Mouse (Mus musculus): ENCODE results near the gene Thsd7a. TPM values are rescaled to one million over a fixed set of nuclear protein-coding genes. Genes with fewer than 3 reads are reported as not detected.

Gene Thsd7a
- polyA plus RNA-seq, 1 experiment, result not detected

DNA sequence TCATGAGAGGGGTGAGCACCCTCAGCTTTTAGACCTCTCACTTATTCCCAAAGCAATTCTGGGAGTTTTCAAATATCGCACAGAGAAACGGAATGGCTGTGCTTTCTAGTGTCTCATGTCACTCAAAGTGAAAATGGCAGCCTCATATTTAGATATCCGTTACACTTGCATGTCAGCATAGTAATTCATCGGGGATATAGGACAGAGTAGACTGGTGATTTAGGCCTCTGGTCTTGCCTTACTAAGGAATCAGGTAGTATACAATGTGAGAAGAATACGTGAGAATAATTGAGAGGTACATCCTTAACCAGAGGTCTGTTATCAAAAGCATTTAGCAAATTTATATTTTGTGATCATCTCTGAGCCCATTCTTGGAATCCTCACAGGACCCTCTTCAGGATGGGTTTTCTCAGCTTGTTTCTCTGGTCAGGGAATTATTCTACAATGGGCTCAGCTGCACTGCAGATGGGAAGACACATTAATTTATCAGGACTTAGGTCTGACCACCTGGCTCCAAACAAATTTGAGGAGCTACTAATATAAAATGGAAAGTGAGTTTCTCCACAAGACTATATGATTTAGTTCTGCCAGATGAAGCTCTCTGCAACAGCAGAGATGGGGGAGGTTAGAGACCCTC is 267.6 kb downstream of the Thsd7a start:
- TF ChIP-seq GATA1 (IDR thresholded peaks at IDR 0.05; ENCODE audit: low read length), result no peak

DNA sequence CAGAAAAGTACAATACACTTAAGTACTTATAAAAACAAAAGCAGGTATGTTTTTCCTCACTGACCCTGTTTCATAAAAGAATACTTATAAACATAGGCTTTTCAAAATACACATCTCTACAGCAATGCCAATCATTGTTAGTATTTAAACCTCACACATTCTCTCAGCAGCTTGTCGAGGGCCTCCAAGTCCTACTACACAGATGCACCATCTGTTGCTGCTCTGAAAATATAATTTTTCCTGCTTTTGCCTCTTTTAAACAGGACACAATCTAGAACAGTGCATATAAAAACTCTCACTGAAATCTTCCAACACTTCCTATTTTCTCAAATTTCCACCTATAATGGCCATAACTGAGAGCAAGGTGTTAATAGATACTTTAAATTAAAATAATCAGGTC is 270.9 kb downstream of the Thsd7a start:
- no peak for TF ChIP-seq GATA1 (IDR thresholded peaks at IDR 0.05; ENCODE audit: low read length)

DNA sequence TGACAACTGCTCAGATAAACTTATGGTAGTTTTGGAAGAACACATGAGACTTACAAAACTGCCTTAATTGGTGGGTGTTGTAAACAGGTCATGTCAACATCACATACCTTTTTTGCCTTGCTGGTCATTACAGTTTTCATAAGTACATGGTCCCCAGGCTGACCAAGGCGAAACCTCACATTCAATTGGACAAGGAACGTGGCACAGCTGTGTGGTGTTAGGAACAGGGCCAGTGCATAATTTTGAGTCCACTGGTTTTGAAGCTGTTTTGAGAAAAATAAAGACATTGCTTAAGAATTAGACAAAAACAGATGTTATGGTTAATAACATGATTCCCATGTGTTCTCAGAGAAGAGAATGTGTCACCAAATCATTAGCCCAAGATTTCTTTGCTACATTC is 278.3 kb downstream of the Thsd7a start:
- no peak for TF ChIP-seq GATA1 (IDR thresholded peaks at IDR 0.05; ENCODE audit: low read length)

DNA sequence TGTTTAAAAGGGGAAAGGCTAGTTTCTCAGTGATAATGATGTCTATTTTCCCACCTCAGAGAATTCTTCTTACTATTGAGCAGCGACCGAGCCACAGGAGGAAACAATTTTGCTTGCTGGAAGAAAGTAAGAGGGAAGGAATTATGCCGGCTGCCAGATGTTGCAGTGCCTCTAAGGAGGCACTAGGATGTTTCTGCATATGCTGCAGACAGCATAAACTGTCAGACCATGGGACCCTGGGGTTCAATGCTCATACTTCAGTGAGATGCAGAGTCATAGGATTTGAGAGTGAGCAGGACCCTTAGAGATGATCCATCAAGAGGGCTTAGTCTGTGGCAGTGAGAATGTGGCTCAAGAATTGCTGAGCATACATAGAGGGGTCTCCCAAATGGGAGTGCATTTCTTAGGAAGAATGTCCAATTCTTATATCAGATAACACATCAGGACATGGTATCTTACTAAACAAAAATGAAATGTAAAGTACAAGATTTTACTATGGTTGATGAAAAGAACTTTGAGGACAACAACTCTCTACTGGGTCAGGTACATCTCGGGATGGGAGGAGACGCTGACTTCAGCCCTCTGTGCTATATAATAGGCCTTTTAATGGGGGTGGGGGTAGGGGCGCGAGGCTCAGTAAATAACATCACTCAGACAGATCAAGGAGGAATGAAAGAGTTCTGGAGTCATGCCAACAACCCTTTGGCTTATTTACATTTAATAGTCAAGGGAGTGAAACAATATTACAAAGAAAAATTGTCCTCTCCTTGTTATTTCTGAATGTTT is 281.7 kb downstream of the Thsd7a start:
- TF ChIP-seq GATA1 (IDR thresholded peaks at IDR 0.05; ENCODE audit: low read length), result no peak

DNA sequence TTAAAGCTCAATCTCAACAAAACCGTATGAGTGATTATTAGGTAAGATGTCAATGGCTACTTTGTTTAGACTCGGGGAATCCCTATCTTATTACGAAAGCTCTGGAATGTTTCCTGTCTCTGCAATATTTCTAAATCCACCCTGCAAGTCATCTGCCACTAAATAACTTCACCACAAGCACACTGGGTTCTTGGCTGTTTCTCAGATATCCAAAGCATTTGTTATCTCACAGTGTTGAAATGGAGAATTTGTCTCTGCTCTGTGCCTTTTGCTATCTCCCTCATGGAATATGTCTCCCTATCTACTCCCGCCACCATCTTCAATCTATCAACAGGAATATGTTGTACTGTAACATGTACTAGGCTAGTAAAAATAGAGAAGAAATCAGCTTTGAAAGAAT is 290.4 kb downstream of the Thsd7a start:
- no peak for TF ChIP-seq GATA1 (IDR thresholded peaks at IDR 0.05; ENCODE audit: low read length)

DNA sequence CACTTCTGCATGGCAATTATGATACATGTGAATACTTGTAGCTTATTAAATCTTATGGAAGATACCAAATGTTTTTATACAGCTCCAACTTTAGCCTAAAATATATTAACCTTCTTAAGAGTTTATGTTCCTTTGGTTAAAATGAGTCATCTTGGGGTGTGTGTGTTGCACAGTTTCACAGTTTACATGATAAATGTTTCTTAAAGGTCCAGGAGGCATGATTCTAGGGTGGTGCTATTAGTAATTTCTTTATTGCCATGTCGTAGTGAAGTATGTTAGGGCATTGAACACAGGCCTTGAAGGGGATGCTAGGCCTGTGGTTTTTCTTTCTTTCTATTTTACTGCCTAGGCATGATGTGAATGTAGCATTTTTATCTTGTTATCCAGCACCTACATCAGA is 291.8 kb downstream of the Thsd7a start:
- TF ChIP-seq GATA1 (IDR thresholded peaks at IDR 0.05; ENCODE audit: low read length), result no peak

DNA sequence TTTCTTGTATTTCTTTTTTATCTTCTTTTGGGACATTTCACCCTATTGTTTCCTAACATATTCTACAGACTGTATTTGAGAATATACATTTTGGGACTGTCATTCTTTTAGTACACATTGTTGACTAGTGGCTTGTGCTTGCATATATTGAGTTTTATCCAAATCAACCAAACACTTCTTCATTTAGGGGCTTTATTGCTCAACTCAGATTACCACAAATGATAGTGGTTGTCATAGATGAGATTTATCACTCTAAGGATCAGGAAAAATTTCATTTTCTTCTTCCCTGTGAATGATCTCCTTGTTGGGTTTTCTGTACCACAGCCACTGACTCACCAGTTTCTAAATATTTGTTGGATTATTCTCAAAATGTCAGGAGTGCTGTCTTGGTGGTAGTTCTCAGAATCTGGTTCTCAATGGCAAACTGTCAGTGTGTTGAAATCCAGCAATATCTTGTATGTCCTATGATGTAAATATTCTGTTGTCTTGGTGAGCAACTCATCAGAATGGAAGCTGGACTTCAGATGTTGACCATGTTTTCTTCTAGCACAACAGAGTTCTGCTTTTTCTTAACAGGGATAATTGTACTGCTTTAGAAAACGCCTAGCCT is 294.2 kb downstream of the Thsd7a start:
- no peak for TF ChIP-seq GATA1 (IDR thresholded peaks at IDR 0.05; ENCODE audit: low read length)

DNA sequence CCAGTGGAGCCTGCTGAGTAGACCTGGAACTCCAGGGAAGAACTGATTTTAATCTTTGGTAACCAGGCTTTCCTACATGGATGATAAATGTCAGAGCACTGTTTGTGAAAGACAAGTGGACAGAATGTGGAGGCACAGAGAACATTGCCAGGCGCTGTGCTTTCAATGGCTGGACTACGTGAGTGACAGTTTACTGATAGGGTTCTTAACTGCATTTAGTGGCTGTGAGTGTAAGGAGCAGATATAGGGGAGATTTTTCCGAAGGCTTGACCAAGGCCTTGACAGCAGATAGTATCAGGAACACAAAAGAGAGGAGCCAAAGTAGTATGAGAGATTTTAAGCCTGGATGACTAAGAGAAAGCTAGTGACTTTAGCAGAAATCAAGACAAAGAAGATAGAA is 295.1 kb downstream of the Thsd7a start:
- TF ChIP-seq GATA1 (IDR thresholded peaks at IDR 0.05; ENCODE audit: low read length), result no peak

DNA sequence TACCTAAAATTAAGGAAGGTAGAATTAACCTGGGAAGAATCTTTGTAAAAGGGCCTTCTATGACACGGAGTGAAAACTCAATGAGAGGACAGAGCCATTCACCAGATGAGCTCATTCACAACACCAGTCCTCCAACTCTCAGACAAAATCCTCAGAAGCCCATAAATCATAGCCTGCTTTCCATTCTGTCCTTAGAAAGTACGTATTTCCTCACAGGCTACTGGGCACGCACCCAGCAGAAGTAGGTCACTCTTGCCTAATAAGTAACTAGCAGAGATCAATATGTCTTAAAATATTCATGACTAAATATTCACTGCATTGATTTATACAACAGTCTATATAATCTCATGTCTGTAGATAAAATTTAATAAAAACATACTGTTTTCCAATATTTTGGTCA is 300.4 kb downstream of the Thsd7a start:
- no peak for TF ChIP-seq GATA1 (IDR thresholded peaks at IDR 0.05; ENCODE audit: low read length)

DNA sequence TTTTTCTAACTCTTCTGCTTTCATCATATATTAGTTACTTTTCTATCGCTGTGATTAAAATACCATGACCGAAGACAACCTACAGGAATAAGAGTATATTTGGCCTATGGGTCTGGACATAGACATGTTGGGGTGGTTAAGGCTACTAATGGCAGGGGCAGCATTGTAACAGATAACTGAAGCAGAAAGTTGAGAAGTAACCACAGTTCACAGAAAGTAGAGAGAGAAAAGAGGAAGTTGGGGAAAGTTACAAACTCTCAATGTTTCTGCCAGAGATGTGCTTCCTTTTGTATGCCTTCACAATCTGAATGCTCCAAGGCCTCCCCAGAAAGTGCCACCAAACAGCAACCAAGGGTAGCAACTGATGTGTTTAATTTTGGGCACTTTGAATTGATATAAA is 303.7 kb downstream of the Thsd7a start:
- no peak for TF ChIP-seq GATA1 (IDR thresholded peaks at IDR 0.05; ENCODE audit: low read length)

DNA sequence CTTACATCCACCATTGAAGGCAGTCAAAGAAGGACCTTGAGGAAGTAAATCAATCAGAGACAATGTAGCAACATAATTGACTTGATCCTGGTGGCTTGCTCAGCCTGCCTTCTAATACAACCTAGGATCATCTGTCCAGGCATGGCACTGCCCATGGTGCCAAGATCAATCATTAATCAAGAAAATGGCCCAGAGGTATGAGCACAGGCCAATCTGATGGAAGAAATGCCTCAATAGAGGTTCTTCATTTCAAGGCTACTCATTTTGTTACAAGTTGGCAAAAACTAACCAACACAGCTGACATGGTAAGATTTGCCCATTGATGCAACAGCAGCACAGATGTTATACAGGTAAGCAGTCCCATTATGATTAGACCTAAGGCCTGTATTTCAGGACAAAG is 309.6 kb downstream of the Thsd7a start:
- TF ChIP-seq GATA1 (IDR thresholded peaks at IDR 0.05; ENCODE audit: low read length), result no peak

DNA sequence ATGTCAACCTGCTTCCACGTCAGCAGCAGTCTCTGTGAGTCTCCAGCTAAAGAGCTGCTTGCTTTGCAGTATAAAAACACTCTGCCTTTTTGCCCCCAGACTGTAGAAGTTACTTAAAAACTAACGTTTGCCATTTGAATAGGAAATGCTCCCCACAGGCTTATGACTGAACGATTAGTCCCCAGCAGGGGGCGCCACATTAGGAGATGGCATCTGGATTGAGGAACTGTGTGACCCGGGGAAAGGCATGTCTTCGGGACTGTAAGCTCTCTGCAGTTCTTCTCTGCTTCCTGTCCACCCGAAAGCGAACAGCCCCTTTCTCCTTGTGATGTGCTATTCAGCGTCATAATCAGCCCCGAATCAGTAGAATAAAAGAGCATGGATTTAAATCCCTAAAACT is 330.1 kb downstream of the Thsd7a start:
- TF ChIP-seq GATA1 (IDR thresholded peaks at IDR 0.05; ENCODE audit: low read length), result no peak

DNA sequence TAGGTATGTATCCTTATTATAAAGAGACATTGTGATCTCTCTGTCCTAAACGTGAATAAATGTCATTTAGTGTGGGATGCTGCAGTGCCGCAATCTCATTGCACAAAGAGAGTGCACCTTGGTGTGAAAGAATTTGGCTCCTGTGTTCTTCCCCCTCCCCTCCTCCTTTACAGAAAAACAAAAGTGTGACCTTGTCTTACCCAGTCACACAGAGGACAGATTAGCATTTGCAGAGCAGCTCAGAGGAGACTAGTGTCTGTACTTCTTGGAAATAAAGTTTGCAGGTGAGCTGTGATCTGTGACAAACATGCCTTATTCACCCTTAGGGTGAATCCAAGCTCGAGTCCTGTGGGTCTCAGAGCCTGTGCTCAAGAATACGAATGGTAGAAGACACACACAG is 332.2 kb downstream of the Thsd7a start:
- no peak for TF ChIP-seq GATA1 (IDR thresholded peaks at IDR 0.05; ENCODE audit: low read length)

DNA sequence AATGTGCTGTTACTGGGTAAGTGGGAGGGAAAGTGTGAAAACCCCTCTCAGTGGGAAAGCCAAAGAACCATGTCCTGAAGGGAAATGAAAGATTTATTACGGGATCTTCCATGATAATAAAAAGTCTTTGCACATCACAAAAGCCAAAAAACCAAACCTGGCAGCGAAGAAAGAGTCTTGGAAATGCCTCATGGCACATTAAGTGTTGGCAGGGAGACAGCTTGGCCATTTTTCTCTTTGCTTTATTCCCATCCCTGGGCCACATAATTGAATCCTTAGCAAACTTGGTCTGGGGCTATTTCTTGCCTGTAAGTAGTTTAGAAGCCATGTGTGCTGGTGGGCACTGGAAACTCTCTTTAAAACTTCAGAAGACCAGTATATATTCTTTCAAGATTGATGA is 344.8 kb downstream of the Thsd7a start:
- TF ChIP-seq GATA1 (IDR thresholded peaks at IDR 0.05; ENCODE audit: low read length), result no peak

DNA sequence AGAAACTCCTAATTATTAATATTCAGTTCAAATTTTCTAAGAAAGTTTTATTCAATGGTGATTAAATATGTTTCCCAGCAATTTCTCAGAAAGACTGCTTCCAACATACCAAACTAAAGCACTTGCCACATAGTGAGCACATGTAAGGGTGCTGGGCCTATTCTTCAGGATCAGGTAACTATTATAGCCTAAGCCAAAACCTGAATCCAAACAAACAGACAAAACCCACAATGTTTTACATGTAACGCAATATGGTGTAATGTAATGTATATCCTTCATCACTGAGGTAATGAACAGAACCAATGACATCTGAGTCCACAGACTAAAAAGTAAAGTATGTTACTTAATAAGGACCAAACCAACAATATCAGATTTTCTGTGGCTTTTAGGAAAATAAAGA is 346.2 kb downstream of the Thsd7a start:
- no peak for TF ChIP-seq GATA1 (IDR thresholded peaks at IDR 0.05; ENCODE audit: low read length)

DNA sequence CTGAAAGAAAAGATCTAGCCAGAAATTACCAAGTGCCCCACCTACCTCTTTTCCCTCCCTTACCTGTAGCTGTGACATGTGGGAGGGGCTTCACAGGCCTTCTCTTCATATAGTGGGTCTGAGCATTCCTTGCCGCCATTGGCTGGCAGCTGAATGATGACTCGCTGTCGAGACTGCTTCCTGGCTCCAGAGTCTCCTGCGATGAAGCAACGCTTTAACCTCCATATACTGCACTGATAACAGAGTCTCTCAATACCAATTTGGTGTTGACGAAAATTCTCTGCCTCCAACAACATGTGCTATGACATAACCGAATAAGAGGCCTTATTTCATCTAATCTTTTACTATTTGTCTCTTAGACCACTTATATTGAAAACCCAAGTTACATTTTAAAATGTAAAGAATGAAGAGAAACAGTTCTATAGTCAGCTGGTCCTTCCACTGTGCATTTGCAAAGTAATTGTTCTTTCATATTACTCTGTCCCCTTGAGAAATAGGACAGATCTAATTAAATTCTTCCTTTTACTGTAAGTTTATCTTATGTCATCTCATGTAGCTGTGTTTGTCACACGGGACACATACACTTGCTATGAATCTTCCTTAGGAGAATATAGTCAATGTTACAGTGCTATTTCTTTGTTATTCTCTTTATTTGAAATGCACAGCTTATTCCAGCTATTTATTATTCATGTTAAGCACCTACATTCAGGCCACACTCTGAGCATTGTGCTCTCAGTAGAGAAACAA is 351.3 kb downstream of the Thsd7a start:
- TF ChIP-seq GATA1 (IDR thresholded peaks at IDR 0.05; ENCODE audit: low read length), result no peak
